Mouse (Mus musculus): ENCODE measurements around the gene Zkscan14. TPM values are rescaled to one million over a fixed set of nuclear protein-coding genes. Genes with fewer than 3 reads are reported as not detected.

Gene Zkscan14
- 1.5 and 2.4 TPM in 2 replicates for polyA plus RNA-seq (2012; rRNA removed; ENCODE audit: low replicate concordance)

DNA sequence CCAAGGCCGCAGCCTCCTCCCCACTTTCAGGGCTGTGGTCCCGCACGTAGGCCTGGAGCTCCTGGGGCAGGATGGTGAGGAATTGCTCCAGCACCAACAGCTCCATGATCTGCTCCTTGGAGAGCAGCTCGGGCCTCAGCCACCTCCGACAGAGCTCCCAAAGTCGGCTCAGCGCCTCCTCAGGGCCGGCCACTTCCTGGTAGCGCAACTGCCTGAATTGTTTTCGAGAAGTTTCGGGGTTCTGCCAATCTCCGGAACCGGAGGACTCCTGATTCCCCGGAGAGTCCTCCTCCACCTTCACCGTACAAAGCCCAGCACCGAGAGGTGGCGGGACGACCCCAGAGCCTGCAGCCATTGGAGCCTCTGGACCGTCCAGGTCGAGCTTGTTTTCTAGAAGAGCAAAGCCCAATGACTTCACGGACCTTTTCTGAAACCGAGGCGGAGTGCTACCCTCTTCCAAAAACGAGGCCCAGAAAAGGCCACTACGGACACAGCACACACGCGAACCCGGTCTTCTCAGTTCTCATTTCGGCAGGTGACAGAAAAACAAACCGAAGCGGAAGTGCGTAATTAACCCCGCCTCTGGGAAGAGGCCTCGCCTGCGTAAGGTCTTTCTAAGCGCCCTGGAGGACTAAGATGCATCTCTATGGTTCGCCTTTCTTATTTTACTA is at the start of gene Zkscan14:
Gene Zkscan14, minus strand, starts transcription at position 548 of the 671 bp plus-strand sequence.

GRCm38 (mm10) chr5:145231367-145231871 is 29.8 kb upstream of the Zkscan14 start, which contains the start of gene Zfp655:
Gene Zfp655, plus strand, starts transcription at chr5:145231715.

GRCm38 (mm10) chr5:145203936-145204691 is 2.4 kb upstream of the Zkscan14 start, which contains the start of gene Zkscan5:
Gene Zkscan5, plus strand, starts transcription at chr5:145204562.

DNA sequence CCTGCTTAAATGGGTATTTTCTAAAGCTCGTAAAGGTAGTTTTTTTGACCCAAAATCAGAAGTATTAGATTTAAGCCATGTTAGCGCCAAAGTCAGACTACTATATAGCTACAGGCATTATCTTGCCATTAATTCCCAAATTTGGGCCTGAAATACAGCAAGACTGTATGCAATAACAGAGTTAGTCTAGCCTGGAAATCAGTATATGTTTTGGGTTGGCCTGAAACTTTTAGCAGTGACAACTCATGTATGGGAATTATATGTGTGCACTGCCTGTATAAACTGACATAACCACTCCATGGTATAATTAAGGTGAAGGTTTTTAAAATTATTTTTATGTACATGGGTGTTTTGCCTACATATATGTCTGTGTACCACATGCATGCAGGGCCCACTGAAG is 9.7 kb downstream of the Zkscan14 start, which contains the start of gene Atp5j2:
Gene Atp5j2, minus strand, starts transcription at position 101 of the 400 bp plus-strand sequence.

DNA sequence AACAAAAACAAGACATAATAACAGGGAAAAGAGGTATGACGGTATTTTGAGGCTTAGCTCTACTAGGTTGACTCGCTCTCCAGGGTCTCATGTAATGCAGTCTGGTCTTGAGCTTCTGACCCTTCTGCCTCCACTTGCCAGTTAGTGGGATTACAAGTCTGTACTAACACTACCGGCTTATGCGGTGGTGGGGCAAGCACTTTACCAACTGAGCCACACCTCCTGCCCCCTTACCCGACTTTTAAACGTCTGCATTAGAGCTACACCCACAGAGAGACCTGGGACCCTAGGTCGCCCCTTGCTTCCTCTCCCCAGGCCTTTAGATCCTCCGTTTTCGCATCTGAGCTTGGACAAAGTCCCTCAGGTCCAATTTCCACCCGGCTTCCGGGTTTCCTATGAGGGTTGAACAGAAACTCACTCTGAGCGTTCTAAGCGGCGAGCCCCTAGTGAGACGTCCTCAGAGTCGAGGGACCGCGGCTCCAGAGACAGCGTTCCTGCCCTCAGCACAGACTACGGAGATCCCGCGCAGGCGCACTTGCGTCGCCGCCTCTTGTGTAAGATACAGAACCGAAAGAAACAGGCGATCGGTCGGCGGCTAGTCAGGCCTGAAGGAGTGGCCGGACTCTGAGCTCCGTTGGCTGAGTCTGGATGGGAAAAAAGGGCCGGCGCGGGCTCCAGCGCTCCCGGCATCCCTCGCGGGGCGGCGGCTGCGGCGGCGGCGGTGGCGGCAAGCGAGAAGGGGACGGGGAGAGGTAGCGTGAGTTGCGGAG is 34.9 kb downstream of the Zkscan14 start, which contains the start of the genes Ptcd1 and Cpsf4:
Gene Ptcd1, minus strand, starts transcription at position 573 of the 770 bp plus-strand sequence.
Gene Cpsf4, plus strand, starts transcription at position 678 of the 770 bp plus-strand sequence.

Other genes starting within 250 kb of the Zkscan14 start
- 12.1 and 13.4 TPM in 2 replicates for gene Smurf1, start 236.0 kb downstream of the Zkscan14 start, polyA plus RNA-seq (2012; rRNA removed; ENCODE audit: low replicate concordance)
- gene Gm4871, start 169.1 kb downstream of the Zkscan14 start, polyA plus RNA-seq (2012; rRNA removed; ENCODE audit: low replicate concordance): not detected in 2 replicates
- gene 1700018F24Rik, start 158.9 kb downstream of the Zkscan14 start, polyA plus RNA-seq (2012; rRNA removed; ENCODE audit: low replicate concordance): not detected in 2 replicates
- gene Arpc1a, start 118.0 kb downstream of the Zkscan14 start, polyA plus RNA-seq (2012; rRNA removed; ENCODE audit: low replicate concordance): 67.4 and 87.0 TPM in 2 replicates
- 0.09 TPM in 1 of 2 replicates, not detected in the other for gene Kpna7, start 117.8 kb downstream of the Zkscan14 start, polyA plus RNA-seq (2012; rRNA removed; ENCODE audit: low replicate concordance)
- gene Arpc1b, start 87.7 kb downstream of the Zkscan14 start, polyA plus RNA-seq (2012; rRNA removed; ENCODE audit: low replicate concordance): 527 and 606 TPM in 2 replicates
- 19.7 and 24.5 TPM in 2 replicates for gene Pdap1, start 61.6 kb downstream of the Zkscan14 start, polyA plus RNA-seq (2012; rRNA removed; ENCODE audit: low replicate concordance)
- 35.8 and 42.8 TPM in 2 replicates for gene Bud31, start 61.5 kb downstream of the Zkscan14 start, polyA plus RNA-seq (2012; rRNA removed; ENCODE audit: low replicate concordance)
- gene Ptcd1, start 34.8 kb downstream of the Zkscan14 start, polyA plus RNA-seq (2012; rRNA removed; ENCODE audit: low replicate concordance): 7.7 and 8.0 TPM in 2 replicates
- 24.4 and 27.3 TPM in 2 replicates for gene Cpsf4, start 34.7 kb downstream of the Zkscan14 start, polyA plus RNA-seq (2012; rRNA removed; ENCODE audit: low replicate concordance)
- 95.6 and 164 TPM in 2 replicates for gene Atp5j2, start 9.8 kb downstream of the Zkscan14 start, polyA plus RNA-seq (2012; rRNA removed; ENCODE audit: low replicate concordance)
- gene Zkscan5, start 2.7 kb upstream of the Zkscan14 start, polyA plus RNA-seq (2012; rRNA removed; ENCODE audit: low replicate concordance): 2.0 and 2.3 TPM in 2 replicates
- 6.7 and 7.4 TPM in 2 replicates for gene Zfp655, start 29.8 kb upstream of the Zkscan14 start, polyA plus RNA-seq (2012; rRNA removed; ENCODE audit: low replicate concordance)
- gene Zscan25, start 78.6 kb upstream of the Zkscan14 start, polyA plus RNA-seq (2012; rRNA removed; ENCODE audit: low replicate concordance): 9.2 and 9.5 TPM in 2 replicates
- not detected in 2 replicates for gene Cyp3a57, start 143.4 kb upstream of the Zkscan14 start, polyA plus RNA-seq (2012; rRNA removed; ENCODE audit: low replicate concordance)

All from duodenum, adult 2 months (tissue).